Mouse (Mus musculus) hindbrain, postnatal 0 days (tissue): ENCODE results near the gene Srebf2. TPM values are rescaled to one million over a fixed set of nuclear protein-coding genes. Genes with fewer than 3 reads are reported as not detected.
A peak's percentile ranks its signal among the peaks of the same experiment; 100 is the strongest.

Experiments used
- ATAC-seq: fragments of 200-750 bp; cut with Nextera tagmentation; 2 replicates; pipeline ENCODE4 v1.8.0; 2017; ENCODE audit warnings: mild to moderate bottlenecking, moderate TSS enrichment, moderate library complexity
- DNase-seq: peaks from one replicate; pipeline ENCODE4 v3.0.0-alpha.2; 2015; ENCODE audit warnings: low spot score
- H3K27ac ChIP-seq: fragments of 300-500 bp; sonication (generic); 2 replicates; pipeline ENCODE4 v1.5.1; 2014; ENCODE audit warnings: mild to moderate bottlenecking
- H3K27me3 ChIP-seq: fragments of 300-500 bp; sonication (generic); 2 replicates; pipeline ENCODE4 v1.6.1; 2014; ENCODE audit warnings: low read length, mixed read lengths; ENCODE audit not compliant: insufficient read depth
- H3K36me3 ChIP-seq: fragments of 300-500 bp; sonication (generic); 2 replicates; pipeline ENCODE4 v1.6.1; 2014; ENCODE audit warnings: low read length, mixed read lengths; ENCODE audit not compliant: insufficient read depth
- H3K4me1 ChIP-seq: fragments of 300-500 bp; sonication (generic); 2 replicates; pipeline ENCODE4 v1.6.1; 2014; ENCODE audit warnings: antibody characterized with exemption, low read length, mixed read lengths; ENCODE audit not compliant: insufficient read depth
- H3K4me2 ChIP-seq: fragments of 300-500 bp; sonication (generic); 2 replicates; pipeline ENCODE4 v1.6.1; 2014; ENCODE audit warnings: low read depth, mild to moderate bottlenecking, low read length, moderate library complexity, mixed read lengths
- H3K4me3 ChIP-seq: fragments of 300-500 bp; sonication (generic); 2 replicates; pipeline ENCODE4 v1.5.1; 2014; ENCODE audit warnings: low read length
- H3K9ac ChIP-seq: fragments of 300-500 bp; sonication (generic); replicated peaks from 2 replicates; pipeline ENCODE4 v1.6.1; 2014; ENCODE audit warnings: mild to moderate bottlenecking, low read length, moderate library complexity, mixed read lengths
- H3K9me3 ChIP-seq: fragments of 300-500 bp; sonication (generic); 2 replicates; pipeline ENCODE4 v1.6.1; 2016; ENCODE audit warnings: low read length, mixed read lengths
- CTCF ChIP-seq: IDR thresholded peaks from 2 replicates; pipeline ENCODE4 v1.5.1; 2016; ENCODE audit warnings: antibody characterized with exemption, control low read depth, low read depth
- WGBS: fragments of 180-500 bp; shearing (Covaris S2); extraction: QIAGEN DNeasy Blood & Tissue Kit; methylation state at CpG from one replicate; pipeline ENCODE4 v1.1.7; 2014; 5-methylcytosine and 5-hydroxymethylcytosine counted together
- polyA plus RNA-seq: library from polyadenylated mRNA; unstranded; fragments of >200 nt; fragmentation: Nextera tagmentation; extraction: Ambion mirVana; gene quantifications from 2 replicates; pipeline ENCODE4 v1.2.1, GENCODE M21; 2015
- total RNA-seq: library from RNA; depleted of rRNA; stranded (reverse); fragments of >200 nt; gene quantifications from 2 replicates; pipeline ENCODE4 v1.2.3, GENCODE M21; 2014

Gene Srebf2
- total and polyA plus RNA-seq, 2 experiments from 2014 or later: 145 to 256 TPM

DNA sequence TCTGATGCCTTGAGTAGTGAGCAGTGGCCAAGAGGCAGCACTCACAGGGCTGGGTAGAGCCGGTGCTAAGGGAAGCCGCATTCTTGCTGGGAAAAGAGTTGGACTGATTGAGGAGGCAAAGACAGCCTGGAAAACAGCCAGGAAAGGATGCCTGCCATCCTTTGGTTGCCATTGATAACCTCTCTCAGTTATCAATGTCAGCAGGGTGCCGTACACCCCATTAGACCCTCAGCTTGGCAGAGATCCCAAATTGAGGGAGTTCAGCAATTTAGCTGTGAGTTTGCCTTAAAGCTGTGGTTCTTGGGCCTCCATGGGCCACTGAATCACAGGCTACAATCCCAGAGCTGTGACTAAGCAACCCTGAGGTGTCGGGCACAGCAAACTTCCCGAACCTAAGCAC is 34.1 kb downstream of the Srebf2 start:
- Histone ChIP-seq H3K36me3 (peaks cover 93% of the 10 kb centered on the region), H3K27me3 (no peaks in the 10 kb centered on the region), H3K4me1 (no peaks in the 10 kb centered on the region), H3K9ac (no peak overlapping the region), H3K4me3 (no peak overlapping the region), H3K9me3 (no peaks in the 10 kb centered on the region), H3K27ac (no peak overlapping the region), H3K4me2 (no peak overlapping the region)
- DNase-seq: peak; percentile 39
- TF ChIP-seq CTCF: no peak
- 66% methylated on average over 5 of the region's 5 CpGs for WGBS
- no peak for ATAC-seq

DNA sequence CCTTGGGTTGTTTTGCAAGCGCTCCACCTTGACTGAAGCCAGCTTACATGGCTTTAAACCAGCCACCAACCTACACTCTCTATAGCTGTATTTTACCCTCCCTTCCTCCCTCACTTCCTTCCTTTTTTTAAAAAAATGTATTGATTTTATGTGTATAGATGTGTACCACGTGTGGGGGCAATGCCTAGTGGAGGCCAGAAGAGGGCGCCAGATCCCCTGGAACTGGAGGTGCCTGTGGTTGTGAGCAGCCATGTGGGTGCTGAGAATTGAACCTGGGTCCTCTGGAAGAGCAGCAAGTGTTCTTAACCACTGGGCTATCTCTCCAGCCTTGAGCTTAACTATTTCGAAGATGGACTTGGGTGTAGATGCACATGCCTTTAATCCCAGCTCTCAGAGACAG is 35.3 kb downstream of the Srebf2 start:
- DNase-seq (no peak), ATAC-seq (no peak)
- H3K27me3 ChIP-seq: no peaks in the 10 kb centered on the region
- H3K4me1 ChIP-seq: no peaks in the 10 kb centered on the region
- 94% methylated on average over 4 of the region's 4 CpGs for WGBS
- TF ChIP-seq CTCF: peak; percentile 45
- no peaks in the 10 kb centered on the region for H3K9me3 ChIP-seq
- H3K9ac ChIP-seq: no peak overlapping the region
- H3K27ac ChIP-seq: no peak overlapping the region
- no peak overlapping the region for H3K4me3 ChIP-seq
- H3K4me2 ChIP-seq: no peak overlapping the region
- peaks cover 90% of the 10 kb centered on the region for H3K36me3 ChIP-seq

DNA sequence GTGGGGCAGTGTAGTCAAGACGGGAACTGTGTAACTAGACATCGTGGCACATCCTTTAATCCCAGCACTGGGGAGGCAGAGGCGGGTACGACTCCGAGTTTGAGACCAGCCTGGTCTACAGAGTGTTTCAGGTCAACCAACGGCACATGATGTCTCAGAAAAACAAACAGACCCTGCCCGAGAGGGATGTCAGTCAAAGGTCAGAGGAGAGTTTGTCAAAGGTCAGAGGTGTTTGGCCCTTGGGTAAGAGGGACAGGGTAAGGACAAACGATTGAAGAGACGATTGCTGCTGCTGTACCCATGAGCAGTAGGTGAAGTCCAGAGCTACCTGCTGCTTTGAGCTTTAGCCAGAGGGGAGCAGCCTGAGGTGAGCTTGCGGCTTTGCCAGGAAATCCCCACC is 36.6 kb downstream of the Srebf2 start:
- DNase-seq: no peak
- 77% methylated on average over 10 of the region's 10 CpGs for WGBS
- Histone ChIP-seq H3K4me3 (no peak overlapping the region), H3K27ac (no peak overlapping the region), H3K9me3 (no peaks in the 10 kb centered on the region), H3K36me3 (peaks cover 79% of the 10 kb centered on the region), H3K27me3 (no peaks in the 10 kb centered on the region), H3K9ac (no peak overlapping the region), H3K4me1 (no peaks in the 10 kb centered on the region), H3K4me2 (no peak overlapping the region)
- no peak for ATAC-seq
- no peak for TF ChIP-seq CTCF

DNA sequence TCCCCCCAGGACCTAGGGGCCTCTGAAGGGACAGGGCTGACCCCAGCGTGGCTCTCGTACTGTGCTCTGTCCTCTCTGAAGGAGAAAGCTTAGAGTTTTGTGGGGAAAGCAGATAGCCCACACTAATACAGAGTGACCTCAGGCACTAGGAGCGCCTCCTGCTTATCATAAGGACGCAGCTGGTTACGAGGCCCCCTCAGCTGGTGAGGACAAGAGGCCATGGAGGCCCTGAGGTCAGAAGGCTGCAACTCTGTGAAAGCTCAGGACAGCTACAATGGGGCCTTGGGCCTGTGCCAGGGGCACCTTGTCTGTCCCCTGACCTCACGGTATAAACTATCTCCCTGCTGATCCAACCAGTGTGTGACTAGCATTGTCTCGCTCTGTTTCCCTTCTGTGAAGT is 37.2 kb downstream of the Srebf2 start:
- TF ChIP-seq CTCF: no peak

DNA sequence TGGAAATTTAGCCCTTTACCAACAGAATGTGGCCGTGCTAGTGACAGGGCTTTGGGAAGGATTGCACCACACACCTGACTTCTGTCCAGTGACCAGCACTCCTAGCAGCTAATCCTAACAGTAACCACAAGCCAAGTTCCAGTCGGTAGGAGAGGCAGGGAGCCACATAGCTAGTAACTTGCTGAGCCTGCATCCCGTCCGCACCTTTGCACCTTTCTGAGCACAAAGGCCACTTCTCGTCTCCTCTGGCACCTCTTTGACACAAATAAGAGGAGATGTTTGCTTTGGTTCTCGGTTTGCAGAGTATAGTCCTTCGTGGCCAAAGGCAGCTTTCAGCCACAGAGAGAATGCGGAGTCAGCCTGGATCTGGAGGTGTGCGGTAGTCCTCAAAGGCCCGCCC is 37.7 kb downstream of the Srebf2 start:
- WGBS: 87% methylated on average over 10 of the region's 10 CpGs
- ATAC-seq (no peak), DNase-seq (no peak)
- Histone ChIP-seq H3K4me3 (no peak overlapping the region), H3K4me2 (no peak overlapping the region), H3K36me3 (peaks cover 68% of the 10 kb centered on the region), H3K4me1 (no peaks in the 10 kb centered on the region), H3K27me3 (no peaks in the 10 kb centered on the region), H3K9me3 (no peaks in the 10 kb centered on the region), H3K27ac (peak overlapping the region; percentile 11; the same call in 1 of the 2 replicates), H3K9ac (no peak overlapping the region)
- no peak for TF ChIP-seq CTCF

More for the DNA sequence above, 37.2 kb downstream of the Srebf2 start:
- Histone ChIP-seq H3K4me3 (no peak overlapping the region), H3K9me3 (no peaks in the 10 kb centered on the region), H3K4me2 (no peak overlapping the region), H3K36me3 (peaks cover 73% of the 10 kb centered on the region), H3K27ac (no peak overlapping the region), H3K4me1 (no peaks in the 10 kb centered on the region), H3K9ac (no peak overlapping the region), H3K27me3 (no peaks in the 10 kb centered on the region)
- WGBS: 73% methylated on average over 7 of the region's 7 CpGs
- DNase-seq (no peak), ATAC-seq (no peak)

DNA sequence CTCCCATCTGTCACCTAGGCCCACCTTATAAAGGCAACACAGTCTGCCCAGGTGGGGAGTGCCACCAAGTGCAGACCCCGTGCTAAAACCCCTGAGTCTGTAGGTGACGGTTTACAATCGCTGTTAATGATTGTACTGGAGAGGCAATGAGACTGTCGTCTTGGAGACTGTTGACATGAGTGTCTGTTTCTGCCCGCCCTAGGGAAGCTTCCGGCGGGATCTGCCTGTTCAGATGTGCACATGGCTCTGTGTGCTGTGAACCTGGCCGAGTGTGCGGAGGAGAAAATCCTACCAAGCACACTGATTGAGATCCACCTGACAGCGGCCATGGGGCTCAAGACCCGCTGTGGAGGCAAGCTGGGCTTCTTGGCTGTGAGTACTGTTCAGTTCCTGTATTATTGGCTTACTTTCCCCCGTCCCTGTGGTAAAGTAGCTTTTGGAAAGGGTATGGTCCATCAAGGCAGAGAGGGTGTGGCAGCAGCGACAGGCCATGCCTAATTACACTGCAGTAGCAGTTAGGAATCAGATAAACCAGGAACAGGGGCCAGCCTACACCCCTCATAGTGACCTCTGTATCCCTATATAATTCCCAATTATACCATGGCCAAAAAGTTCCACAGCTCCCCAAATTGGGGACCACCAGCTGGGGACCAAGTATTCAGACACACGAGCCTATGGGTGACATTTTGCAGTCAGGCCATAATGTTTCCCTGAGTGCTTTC is 38.2 kb downstream of the Srebf2 start:
- Histone ChIP-seq H3K27me3 (no peaks in the 10 kb centered on the region), H3K36me3 (peaks cover 63% of the 10 kb centered on the region), H3K4me1 (no peaks in the 10 kb centered on the region), H3K9ac (no peak overlapping the region), H3K4me3 (no peak overlapping the region), H3K9me3 (no peaks in the 10 kb centered on the region), H3K27ac (peak overlapping the region; percentile 11; the same call in 1 of the 2 replicates), H3K4me2 (no peak overlapping the region)
- no peak for DNase-seq
- no peak for TF ChIP-seq CTCF
- no peak for ATAC-seq
- 79% methylated on average over 14 of the region's 14 CpGs for WGBS

DNA sequence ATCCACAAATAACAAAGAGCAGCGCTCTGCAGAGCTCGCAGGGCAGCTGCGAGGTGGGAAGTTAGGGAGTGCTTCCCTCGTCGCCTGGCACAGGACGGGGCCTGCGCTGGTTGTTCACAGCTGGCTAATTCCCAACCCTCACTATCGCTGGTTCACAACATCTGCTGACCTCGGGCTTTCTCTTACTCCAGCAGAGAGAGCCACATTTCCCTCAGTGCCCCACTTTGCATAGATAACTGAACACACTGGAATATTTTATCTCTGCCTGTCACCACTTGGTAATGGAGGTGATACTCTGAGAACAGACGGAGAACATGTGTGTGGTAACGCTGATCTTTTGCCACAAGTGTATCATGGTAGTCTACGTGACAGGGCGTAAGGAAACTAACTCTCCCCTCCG is 39.1 kb downstream of the Srebf2 start:
- Histone ChIP-seq H3K36me3 (peaks cover 55% of the 10 kb centered on the region), H3K9me3 (no peaks in the 10 kb centered on the region), H3K9ac (no peak overlapping the region), H3K27me3 (no peaks in the 10 kb centered on the region), H3K4me2 (no peak overlapping the region), H3K4me3 (no peak overlapping the region), H3K4me1 (no peaks in the 10 kb centered on the region), H3K27ac (no peak overlapping the region)
- WGBS: 77% methylated on average over 14 of the region's 14 CpGs
- TF ChIP-seq CTCF: no peak
- ATAC-seq (no peak), DNase-seq (no peak)
